Mouse (Mus musculus) granulocyte monocyte progenitor cell, adult 5-6 weeks (primary cell): Measurements from ENCODE around the gene Lrba. TPM values are rescaled to one million over a fixed set of nuclear protein-coding genes. Genes with fewer than 3 reads are reported as not detected.

Experiments
- ATAC-seq: replicated peaks from 2 replicates; pipeline ENCODE4 v1.8.0; 2016; ENCODE audit warnings: mild to moderate bottlenecking, moderate TSS enrichment, inconsistent platforms; ENCODE audit not compliant: poor library complexity, severe bottlenecking
- total RNA-seq, 2 experiments: library from RNA; stranded (forward) in 1 of 2; stranded (reverse) in 1 of 2; fragments of 200-712, 200-1000 nt in 1 of 2; fragments of >200 nt in 1 of 2; fragmentation: Nextera tagmentation in 1 of 2; gene quantifications; 2 replicates each; pipeline ENCODE4 v1.2.3; 2014 to 2017

Lrba gene
- total RNA-seq, 2 experiments from 2014 or later: 15.8 to 19.3 TPM

DNA sequence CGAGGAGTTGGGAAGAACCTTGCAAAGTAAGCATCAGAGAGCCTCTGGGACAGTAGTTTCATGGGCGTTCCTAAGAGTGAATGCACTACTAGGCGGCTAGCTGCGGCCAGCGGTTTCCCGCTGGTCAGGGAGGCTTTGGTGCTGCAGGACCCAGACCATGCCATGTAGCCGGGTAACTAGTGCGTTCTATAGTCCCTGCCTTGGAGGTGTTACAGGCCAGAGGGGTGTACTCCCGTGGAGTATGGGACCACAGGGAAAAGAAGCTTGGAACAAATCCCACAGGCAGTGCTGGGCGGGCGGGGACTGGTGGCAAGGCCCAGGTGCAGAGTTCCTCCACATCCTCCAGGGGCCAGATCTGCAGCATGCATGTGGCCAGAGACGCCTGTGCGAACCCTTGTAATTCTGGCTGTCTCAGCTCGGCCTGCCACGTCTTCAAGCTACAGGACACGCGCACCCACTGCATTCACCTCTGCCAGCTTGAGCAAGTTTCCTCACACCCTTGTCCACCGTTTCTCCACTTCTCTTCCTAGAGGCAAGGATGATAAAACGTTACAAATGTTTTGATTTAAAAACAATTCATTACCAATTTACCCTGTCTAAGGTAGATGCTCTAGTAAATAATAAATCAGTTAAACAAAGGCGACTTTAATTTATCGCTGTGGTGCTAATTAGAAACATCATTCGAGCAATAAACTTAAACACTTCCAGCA is 326.0 kb downstream of the Lrba start:
- ATAC-seq: no peak

DNA sequence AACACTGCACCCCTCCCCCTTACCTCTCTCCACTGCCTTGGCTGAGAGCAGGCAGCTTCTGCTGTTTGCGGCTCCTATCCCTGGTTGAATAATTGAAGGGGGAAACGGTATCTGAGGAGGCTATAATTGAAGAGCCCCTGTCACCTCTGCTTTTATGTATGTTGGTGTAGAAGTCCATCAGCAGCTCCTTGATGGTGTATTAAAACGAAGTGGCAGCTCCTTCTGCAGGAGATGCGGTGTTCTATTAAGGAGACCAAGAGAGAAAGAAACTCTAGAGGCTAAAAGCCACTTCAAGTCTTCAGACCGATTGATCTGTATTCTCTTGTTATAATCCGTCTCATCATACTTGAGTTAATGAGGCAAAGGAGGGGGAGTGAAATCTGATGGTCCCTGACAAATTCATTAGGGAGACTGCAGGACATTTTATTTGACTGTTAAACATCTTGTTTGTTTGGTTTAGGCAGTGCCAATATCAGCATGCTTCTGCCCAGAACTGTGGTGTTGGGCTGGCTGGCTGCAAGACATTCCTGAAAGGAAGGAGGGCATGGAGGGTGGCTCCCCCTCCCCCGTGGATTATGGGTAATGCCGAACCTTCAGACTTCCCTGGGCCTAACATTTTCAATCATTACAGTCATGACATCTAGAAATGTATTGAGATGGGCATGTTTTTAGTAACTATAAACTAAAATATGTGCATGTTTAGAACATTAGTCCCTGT is 326.7 kb downstream of the Lrba start:
- no peak for ATAC-seq

DNA sequence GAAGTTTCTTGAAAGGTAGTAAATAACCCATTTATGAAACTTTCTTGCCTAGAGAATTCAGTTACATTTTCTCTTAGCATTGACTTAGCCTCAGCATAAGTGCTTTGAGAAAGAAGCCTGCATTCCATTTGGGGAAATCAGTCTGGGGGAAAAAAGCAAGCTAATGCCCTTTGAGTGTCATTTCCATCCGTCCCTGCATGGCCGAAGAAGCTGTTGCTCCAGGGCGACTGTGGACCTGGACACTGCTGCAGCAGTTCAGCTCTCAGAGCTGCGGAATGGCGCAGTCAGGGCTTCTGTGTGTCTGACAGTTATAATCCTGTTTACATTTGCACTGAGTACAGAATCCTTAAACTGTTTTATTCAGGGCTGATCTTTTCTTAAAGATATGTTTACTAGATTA is 327.7 kb downstream of the Lrba start:
- no peak for ATAC-seq

DNA sequence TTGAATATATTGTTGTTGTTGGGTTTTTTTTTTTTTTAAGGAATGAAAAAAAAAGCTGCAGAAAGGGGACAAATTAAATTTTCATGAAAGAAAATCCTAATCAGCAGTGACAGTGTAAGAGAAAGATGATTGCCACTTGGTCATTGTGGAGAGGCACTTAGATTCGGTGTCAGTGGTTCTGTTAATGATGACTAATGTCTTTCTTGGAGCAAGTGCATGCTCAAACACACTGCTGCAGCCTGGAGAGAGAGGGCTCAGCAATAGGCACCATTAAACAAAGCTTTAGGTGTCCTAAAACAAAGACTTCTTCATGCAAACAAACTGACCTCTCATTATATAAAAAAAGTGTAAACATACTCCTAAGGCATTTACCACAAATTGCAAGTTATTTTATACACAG is 334.5 kb downstream of the Lrba start:
- no peak for ATAC-seq

DNA sequence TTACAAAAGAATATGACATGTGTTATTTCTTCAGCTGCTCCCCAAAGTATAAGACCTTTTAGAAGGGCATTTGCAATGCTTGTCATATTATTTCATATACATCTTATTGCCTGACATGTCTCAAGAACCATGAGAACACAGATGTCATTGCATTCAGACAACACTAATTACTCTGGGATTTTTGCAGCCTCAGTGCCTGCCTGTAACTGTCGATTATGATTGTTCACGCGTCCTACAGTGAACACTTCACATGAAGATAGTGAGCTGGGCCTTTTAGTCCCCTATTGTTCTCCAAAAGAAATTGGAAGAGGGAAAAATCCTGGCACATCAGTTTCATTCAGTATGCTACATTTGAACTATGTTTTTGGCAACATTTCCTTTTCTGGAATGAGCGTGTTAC is 335.2 kb downstream of the Lrba start:
- ATAC-seq: no peak

DNA sequence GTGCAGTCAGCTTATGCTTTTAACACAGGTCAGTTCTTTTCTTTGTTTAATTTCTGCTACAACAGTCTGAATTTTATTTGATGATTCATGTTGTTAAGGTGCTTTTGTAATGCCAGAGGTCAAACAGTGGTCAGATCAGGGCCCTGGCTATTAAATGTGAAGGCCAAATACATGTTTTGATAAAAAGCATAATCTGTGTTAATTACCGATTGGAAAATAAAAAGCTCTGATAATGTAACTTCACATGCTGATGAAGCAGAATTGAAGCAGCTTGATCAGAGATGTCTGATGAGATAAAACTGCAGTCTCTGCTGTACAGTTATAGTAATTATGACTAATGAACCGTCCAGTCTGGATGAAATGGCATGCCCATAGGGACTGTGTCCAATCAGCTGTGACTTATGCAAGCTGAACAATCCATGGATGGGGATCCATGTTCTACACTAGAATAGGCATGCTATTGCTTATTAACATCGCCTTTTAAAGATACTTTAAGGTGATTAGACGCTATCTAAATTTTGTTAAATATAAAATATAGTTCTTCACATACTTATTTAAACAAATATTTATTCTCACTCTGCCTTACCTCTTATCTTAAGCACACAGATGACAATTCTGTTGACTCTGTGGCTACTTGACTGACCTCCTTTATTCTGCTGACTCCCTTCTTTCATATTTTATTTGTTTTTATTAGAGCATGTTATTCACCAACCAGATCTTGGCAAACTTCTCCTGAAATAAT is 336.0 kb downstream of the Lrba start:
- ATAC-seq: no peak

DNA sequence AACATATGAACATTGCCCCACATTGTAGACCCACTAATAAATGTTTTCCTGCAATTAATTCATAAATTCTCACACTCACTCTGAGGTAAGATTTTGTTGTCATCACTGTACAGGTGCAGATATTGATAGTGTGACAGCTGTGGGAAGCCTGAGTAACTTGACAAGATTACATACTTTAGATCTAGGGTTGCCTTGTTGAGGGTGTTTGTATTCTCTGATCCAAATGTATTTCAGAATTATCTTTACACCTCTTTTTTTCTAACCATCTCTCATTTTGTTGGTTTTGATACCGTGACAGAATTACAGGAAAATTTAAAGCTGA is 336.5 kb downstream of the Lrba start:
- no peak for ATAC-seq

DNA sequence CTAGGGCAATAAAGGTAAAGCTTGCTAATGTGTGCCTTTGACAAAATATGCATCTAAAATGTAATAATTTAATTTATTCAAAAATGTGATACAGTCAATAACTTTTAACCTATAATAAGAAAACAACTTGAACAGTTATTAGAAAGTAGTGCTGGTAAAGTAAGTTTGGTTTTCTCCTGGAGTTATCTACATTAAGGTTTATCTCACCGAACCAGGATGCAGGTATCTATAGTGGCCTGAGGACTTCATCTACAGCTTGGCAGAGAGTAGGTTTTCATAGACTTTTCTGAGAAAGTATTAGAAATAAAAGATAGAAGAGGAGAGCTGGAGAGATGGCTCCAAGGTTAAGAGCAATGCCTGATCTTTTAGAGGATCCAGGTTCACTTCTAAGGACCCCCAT is 336.9 kb downstream of the Lrba start:
- ATAC-seq: no peak

DNA sequence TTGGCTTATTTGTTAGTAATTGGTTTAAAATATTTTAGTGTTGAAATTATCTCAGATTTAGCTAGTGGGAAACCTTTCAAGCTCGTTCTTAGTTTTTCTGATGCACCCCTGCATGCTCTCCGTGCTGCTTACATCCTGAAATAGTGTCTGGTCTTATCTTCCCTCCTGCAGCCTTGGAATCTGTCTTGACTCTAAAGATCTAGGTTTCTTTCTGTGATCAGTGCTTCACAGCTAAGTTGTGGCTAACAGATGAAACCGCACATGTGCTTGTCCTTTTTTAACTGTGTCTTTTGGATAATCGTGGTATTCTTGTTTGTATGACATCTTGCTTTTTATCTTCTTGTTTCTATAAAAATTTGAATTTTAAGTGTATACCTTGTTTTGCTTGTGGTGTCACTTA is 342.8 kb downstream of the Lrba start:
- ATAC-seq: no peak

DNA sequence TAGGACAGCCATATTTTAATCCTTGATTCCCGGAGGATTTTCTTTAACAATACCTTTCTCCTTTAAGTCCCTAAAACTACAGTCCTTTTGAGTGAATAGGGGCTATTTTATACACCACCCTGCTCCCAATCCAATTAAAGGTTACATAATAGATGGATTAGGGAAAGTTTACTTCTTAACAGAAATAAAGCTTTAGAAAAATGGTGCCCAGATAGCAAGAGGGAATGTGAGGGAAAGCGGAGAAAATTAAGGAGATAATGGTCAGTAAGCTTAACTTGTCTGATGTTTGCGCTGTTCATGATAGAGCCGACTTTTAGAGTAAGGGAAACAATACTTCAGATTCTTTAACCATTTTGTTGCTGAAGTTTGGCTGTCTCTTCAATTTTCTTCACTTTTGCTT is 347.0 kb downstream of the Lrba start:
- no peak for ATAC-seq

DNA sequence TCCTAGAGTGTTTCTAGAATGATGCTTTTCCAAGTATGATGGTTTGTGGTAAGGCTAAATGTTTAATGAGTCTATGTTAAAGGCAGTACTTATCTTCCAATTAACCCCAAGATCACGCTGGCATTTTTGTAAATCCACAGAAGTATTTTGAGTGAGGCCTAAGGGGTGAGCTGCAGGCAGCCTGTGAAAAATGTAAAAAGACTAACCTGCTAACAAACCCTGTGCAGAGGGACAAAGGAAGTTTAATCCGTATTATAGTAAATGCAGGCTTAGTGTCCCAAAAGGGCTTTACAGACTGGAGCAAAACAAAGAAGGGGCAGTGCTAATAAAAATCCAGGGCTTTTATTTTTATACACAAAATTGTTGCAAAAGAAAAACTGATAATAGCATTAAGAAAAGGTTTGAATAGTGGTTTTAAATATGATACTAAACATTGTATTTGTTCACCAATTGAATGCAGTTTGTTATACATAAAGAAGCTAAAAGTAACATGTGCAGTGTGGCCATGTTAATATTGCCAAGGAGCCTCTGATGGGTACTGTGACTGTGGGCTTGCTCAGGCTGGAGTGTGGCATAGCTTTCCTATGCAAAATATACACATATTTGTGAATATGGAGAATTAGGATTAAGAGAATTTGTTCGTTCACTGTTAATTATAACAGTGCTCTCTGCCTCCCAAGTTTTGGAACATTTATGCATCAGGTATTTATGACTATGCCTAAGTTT is 348.2 kb downstream of the Lrba start:
- ATAC-seq: no peak

DNA sequence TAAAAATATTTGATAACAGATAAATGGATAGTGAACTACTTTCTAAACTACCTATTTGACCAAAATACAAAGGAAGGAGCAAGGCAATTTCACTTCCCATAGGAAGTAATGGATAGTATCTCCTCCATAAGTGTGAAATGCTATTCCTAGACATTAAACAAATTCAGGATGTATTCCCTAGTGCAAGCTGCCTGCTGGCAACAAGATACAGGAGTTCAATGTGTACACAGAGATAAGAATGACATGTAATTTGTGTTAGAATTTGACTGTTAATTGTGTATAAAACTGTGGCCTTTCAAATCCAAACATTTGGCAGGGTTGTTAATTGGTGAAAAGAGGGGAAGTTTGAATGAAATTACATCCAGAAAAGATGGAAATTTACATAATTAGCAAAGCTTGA is 350.8 kb downstream of the Lrba start:
- no peak for ATAC-seq

DNA sequence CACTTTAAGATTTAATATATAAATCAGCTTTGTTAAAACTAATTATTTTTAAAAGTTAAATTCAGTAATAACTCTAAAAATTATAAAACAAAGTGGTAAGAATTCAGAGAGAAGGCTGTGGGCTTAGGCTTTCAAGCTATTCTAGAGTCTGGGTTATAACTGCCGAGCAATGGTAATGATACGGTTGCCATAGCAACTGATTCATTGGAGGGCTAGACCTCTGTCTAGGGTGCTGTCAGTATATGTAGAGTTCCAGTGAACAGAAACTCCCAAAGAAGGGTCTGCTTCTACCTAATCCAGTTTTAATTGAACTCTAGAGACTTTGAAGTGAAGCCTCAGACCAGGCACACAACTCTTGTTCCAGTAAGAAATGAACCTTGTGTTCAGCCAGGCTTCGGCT is 377.8 kb downstream of the Lrba start:
- no peak for ATAC-seq

DNA sequence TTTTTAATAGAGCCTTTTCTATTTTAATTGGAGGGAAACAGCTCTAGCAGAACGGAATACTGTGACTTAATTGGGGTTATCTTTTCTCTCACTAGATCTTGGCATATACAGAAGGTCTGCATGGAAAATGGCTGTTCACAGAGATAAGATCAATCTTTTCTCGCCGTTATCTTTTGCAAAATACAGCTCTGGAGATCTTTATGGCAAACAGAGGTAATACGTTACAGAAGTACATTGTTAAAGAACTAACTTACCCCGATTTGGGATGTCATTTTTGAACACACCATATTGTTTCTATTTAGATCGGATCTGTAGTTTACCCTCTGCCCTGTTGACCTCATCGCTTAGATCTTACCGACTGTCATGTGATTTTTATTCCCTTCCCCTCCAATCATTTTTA is 381.3 kb downstream of the Lrba start:
- ATAC-seq: no peak

DNA sequence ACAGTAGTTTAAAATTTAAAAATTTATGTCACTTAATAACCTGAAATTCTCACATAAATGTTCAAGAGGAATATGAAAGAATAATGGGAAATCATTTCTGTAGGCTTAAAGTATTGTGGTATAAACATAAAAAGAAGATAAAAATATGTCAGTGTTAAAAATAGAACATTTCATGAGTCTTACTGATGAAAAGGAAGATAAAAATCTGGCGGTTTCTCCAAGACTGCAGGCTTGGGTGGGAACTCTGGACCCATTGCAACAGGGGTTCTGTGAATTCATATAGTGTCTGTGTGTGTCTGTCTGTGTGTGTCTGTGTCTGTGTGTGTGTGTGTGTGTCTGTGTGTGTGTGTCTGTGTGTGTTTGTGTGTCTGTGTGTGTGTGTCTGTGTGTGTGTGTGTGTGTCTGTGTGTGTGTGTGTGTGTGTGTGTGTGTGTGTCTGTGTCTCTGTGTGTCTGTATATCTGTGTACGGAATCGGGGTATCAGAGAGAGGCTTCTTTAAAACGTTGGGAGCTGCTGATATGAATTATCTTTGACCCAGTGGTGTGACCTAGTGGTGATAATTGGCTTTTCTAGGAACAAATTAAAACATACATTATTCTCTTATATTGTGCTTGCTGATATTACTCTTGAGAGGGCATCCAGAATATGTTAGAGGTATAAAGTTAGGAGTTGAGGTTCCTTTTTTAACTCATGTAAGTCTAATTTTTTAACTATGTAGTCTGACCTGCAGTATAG is 402.7 kb downstream of the Lrba start:
- ATAC-seq: no peak

DNA sequence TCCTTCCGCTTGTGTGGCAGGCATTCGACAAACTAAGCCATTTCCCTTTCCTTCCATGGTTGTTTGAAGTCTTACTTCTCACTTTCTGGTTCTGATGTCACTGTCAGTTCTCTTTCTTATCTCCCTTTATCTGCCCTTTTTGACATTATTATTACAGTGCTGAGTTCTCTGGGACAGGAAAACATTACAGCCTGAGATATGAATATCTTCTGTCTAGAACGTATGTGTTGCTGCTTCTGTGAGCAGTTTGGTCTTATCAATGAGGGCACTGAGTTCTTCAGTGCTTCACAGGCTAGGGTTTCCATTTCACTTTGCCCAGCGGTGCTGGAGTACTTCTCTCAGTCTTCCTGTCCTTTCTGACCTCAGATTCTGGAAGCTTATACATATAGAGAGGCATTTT is 404.9 kb downstream of the Lrba start:
- no peak for ATAC-seq

DNA sequence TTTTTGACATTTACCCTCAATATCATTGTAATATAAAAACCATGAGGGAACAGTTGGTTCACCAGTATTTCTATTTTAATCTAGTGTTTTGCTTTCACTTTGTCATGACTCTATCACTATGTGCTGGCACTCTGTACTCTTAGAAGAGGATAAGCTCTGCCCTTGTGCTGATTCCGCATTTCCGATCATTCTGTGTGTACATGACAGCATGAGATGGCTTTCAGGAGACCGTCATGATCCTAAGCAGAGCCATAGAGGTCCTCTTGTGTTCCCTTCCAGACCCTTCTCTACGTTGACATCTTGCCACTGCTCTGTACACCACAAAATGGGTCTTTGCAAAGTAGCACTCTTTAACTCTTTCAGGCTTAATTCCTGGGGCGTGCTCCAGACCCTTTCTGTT is 411.0 kb downstream of the Lrba start:
- no peak for ATAC-seq

DNA sequence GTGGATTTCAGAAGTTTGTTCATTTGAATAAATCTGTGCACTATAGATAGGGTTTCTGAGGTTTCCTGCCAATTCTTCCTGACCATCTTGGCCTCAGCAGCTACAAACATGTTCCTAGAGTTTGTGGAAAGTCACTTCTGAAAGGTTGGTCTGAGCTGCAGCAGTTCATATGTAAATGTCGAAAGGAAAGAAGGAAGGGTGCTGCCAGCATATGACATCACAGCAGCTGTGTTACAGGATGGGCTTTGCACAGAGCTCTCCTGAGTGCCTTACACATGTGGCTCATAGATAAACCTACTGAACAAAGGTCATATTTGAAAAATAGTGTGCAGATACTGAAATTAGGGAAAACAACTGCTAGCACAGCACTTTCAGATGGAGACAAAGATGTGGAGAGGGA is 411.5 kb downstream of the Lrba start:
- ATAC-seq: peak; percentile 37

DNA sequence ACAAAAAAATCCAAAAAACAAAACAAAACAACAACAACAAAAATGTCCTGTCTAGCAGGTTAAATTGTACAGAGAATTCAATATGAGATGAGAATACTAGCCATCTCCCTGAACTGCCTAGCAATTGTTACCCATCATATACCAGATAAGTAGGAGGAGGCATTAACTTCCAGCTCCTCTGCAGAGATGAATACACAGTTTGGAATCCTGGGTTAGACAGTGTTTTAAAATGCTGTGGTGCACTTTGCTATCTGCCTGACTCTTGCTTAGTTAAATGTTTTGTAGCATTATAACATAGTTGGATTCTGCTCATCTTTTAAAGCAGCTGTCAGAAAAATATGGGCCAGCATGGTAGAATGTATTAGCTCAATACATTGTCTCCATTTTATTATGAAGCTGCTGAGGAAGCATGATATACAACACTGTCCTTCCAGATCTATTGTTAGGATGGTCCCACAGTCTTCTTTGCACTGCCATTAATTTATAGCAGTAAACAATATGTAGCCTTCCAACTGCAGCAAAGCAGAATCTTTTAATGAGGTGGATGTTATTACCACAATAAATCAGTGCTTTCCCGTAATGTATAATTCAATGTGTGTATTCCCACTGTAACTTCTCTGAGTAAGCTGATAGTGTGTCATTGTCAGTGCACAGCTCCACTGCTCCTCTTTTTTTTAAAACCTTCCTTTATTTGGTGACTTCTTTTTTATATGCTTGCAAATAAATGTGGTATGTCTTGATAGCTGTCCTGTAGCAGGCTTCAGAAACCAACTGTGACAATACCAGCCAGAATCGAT is 414.3 kb downstream of the Lrba start:
- no peak for ATAC-seq

DNA sequence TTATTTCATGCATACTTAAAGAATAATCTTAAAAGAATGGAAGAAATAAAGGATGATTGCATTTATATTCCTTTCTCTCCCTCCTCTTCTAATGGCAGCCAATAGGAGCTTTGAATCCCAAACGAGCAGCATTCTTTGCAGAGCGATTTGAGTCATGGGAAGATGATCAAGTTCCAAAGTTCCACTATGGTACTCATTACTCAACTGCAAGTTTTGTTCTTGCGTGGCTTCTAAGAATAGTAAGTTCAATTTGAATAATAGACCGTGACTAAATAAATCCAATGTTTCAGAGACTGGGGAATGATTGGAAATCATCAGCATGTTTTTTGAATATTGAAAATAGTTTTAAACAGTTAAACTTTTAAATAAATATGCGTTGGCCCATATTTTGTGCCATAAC is 416.9 kb downstream of the Lrba start:
- ATAC-seq: no peak
